Mouse (Mus musculus) testis, postnatal 10 days (tissue): ENCODE measurements around the gene Tank.

Source experiments
- DNase-seq: peaks from one replicate; pipeline ENCODE4 v3.0.0; 2021; ENCODE audit warnings: low spot score

The Tank gene

DNA sequence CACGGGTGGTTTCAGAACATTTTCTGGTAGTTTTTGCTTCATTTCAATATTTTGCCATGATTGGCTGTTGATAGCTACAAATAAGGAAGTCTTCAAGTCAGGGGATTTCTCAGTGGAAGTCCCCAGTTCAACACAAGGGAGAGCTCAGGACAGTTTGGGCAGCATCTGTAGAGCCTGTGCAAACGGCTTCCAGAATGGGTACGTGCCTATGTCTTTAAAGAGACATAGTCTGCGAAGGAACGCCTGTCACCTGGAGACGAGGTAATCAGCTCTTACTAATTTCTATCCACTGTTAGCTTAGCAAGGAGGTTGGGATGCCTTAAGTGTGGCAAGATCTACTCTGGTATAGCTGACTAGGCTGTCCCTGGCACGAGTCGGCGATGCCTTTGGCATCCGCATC lies at the start of gene Tank:
TSS of gene Tank (plus strand) at position 153 of the 400 bp plus-strand sequence.
- no peak for DNase-seq

DNA sequence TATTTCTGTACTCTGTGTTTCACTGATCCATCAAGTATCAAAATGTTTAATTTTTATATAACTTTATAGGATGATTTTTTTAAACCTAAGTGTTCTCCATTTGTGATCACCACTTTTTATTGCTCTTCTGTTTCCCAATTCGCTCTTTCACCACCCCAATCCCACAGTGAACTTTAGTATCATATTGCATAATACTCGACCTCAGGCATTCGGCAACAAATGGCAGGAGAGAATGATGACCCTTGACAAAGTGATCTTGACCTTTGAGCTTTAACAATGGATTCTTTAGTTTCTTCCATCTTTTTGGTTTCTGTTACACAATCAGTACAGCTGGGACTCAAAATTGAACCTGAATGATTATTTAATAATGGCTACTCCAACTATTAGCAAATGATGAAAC lies 46.1 kb upstream of the Tank start:
- no peak for DNase-seq

DNA sequence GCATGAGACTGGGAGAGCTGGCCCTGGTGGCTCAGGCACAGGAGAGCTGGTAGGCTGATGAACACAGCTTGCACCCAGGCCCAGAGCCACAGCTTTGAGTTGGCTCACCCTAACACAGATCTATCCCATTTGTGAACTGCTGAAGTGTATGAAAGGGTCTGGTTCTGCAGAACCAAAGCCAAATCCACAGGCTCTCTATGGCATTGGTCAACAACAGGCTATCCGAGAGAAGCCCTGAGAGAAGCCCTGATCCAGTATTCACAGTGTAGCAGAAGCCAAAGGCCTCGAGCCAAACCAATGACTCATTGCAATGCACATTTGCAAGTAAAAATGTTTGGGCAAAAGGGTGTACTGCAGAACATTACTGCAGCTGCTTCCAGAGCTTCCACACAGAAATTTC lies 45.3 kb upstream of the Tank start:
- no peak for DNase-seq

DNA sequence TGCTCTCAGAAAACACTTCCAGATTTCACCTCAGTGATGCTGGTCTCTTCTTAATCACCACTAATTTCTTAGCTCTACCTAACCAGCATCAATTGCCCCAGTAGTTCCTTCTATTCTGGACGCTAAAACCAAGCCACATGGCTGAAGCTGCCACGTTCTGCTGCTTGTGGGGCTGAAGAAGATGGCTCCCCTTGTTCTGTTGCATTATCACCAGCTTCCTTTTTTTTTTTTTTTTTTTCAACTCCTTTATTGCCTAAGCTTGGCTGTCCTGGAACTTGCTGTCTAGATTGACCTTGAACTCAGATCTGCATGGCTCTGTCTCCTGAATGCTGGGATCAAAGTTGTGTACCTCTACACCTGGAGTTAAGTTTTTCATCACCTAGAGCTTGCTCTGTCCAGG lies 41.5 kb upstream of the Tank start:
- DNase-seq, result no peak

DNA sequence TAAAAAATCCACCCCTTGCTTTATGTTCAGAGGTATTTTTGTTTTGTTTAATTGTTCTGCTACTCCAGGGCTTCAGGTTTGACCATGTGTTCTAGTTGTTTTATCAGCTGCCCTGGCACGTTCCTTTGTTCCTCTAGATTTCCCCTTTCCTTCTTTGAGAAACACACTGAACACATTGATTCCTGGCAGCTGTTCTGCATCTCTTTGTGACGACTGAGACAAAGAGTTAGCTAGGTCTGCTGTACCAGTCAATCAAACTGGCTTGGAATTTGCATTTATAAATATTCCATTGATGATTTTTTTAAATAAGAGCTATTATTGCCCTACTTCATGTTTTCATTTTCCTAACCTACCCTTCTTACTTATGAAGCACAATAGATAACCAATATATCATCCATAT lies 39.0 kb upstream of the Tank start:
- no peak for DNase-seq

DNA sequence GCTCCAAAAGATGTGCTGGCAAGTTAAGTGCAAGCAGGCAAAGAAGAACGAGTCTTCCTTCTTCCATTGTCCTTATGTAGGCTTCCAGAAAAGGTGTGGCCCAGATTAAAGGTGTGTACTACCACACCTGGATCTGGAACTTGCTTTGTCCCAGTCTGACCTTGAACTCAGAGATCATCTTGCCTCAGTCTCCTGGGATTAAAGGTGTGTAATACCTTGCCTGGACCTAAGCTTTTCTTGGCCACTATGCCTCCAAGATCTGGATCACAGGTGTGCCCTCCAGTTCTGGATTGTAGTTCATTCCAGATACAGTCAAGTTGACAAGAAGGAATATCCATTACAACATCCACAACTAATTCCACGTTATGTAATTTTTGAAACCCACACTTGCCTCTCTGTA lies 36.0 kb upstream of the Tank start:
- DNase-seq, result no peak

DNA sequence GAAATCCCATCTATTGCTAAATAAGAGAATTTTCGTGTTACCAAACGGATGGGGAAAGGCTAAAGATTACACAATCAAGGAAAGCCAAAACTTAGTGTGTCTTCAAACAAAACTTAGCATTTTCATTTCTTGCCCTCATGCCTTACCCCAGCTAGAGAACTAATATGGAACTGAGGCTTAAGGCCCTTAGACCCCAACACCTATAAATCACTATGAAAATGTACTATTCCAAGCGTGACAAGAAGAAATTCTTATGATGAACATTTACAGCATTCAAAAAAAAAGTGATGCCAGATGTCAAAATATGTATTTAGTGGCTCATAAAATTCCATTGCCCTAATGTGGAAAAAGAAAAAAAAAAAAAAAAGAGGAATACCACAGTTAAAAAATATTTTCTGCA lies 32.7 kb upstream of the Tank start:
- DNase-seq, result no peak

DNA sequence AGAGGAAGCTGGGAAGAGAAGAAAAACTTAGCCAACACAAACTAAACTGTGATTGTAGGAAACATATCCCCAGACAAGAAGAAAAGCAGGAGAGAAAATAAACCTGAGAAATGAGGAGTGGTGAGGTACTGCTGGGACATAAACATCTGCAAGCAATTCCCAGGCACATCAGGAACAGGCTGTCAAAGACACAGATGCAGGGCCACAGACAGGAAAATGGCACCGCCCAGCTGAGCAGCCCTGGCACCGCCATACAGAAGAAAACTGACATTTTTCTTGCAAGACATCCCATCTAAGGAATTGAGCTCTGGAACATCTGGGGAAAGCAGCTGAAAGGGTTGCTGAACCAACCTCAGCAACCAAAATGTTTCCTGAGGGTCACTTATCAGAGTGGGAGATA lies 30.4 kb upstream of the Tank start:
- no peak for DNase-seq

DNA sequence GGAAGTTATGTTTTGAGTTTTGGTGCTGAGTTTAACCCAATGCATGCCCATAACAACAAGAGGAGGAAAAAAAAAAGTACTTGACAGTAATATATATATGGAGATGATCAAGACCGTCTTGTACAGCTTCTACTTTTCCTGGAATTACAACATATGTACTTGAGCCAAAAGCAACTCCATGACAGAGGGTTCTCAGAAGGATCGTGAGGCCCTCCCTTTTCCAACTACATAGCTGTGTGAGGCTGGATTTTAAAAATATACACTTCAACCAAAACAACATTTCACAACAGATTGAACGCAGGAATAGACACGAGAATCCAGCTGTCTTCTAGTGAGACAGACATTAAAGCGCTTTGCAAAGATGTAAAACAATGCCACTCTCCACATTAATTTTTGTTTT lies 26.7 kb upstream of the Tank start:
- DNase-seq, result no peak

DNA sequence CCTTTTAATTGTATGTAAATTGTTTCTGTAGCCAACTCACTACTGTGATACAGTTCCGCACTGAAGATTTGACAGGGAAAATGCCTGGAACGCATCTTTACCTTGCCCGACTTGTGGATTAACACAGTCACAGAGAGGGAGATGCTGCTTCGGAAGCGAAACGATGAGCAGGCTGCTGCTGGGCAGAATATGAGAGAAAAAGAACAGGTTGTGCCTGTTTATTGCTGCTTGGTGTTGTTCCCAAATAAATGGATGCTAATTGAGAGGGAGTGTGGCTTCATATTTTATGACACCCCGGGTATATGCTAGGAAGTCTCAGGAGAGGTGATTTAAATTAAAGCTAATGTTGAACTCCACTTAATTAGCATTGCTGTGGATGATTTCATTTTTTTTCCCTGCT lies 23.0 kb upstream of the Tank start:
- no peak for DNase-seq

DNA sequence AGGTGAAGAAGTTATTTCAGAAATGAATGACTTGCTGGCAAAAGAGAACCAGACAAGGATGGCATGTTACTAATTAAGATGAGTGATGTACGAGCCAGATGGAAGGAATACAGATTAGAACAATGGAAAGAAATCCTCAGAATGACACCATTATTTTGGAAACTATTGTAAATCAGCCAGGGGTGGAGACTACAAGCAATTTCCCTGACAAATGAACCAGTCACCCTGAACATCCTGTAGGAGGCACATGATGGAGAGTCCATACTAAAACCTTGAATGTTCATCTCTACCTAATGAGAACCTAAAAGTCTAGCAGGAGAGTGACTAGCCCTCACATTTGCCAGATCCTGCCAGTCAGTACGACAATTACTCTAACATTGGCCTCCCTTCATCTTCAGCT lies 22.6 kb upstream of the Tank start:
- no peak for DNase-seq

DNA sequence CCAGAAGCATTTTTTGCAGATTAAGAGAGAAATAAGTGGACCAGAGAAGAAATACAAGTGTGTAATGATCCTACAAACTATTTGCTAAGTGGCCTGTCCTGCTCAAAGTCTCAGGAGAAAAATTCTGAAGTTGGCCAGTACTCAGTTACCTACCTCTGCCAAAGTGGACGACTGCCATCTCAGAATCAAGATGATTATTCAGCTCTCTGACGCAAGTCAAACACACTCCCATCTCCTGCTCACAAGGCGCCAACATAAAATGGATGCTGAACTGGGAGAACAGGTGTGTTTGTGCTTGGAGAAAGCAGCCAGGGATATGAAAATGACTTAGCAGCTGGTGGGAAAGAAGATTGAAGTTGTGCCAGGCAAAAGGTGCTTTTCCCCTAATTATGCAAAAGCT lies 21.7 kb upstream of the Tank start:
- DNase-seq, result no peak

DNA sequence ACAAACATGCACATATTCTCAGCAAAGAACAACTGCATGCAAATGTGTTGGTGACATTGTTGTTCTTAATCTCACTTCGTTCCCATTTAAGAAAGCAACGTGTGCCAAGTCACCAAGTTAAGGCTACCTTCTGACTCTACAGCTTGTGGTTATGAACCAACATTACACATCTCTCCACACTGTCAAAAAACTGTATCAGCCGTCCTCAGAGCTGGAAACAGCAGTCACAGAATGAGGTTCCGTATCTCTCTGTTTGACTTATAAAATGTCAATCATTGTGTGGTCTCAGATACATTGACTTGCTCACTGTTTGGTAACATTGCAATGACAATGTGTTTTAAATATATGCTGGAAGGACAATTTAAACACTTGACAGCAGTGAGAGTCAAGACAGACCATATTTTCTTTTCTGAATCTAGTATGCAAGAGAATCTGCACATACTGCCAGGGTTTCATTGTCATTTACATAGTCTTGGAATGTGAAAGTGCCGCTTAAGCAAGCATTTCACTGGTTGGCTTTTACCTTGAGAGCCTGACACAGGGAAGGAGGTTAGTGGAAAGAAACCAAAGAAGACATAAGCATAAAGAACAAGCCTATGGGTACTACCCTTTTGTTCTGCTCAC lies 20.4 kb upstream of the Tank start:
- no peak for DNase-seq

DNA sequence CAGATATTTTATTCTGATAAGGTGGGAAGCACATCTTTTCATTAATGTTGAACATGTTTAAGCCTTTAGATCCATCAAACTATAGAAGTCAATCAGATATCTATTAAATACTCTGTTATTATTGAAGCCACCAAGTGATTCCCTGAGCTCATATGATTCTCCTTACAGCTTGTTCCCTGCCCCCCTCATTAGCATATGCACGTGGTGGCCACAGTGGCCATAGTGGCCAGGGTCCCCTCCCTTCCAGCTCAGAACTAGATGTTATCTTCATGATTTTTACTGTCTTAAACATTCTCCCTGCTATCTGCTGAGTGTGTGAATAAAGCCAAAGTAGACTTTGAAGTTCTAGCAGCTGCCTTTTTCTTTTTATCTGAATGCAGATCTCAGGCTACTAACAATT lies 17.3 kb upstream of the Tank start:
- DNase-seq, result no peak

DNA sequence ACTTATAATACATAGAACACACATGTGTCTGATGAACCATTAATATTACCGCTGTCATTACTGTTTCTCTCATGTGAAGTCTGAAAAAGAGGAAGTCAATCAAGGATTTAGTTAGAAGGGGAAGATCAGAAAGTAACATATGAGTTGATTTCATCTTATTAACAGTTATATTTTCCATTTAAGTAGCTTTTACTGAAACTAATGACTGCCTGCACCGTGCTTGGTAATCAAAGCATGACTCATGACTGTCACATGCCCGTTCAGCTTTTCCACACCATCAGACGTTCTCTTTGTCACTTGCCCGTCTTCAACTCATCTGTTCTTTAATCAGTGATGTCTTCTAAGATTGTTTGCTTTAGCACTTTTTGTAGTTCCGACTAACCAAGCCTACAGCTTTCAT lies 15.2 kb upstream of the Tank start:
- no peak for DNase-seq

DNA sequence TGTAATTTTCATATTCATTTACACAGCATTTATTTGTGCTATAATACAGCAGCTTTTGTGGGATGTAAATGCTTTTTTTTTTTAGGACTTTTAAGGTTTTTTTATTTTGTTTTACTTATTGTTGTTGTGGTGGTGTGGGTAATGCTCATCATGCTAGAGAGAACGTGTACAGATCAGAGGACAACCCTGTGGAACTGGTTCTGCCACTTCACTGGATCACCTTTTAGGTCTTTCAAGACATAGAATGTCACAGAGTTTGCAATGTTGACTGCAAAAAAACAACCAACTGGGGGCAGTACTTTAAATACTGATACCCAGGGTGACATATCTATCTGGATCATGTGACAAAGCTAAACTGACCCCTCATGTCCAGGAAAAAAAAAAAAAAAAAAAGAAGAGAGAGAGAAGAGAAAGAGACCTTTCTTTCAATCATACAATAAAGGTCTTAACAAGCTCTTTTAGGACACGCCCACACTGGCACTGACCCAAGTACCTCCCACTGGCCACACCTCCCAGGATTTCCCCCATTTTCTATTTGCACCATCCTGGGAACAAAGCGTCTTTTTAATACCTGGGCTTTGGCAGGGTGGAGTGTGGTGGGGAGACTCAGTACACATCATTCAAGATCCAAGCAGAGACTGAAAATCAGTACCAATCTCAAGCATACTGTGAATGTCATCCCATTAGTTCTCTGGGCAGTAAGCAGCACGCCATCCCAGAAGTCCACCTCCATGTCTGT lies 11.2 kb upstream of the Tank start:
- peak; percentile 65 for DNase-seq

DNA sequence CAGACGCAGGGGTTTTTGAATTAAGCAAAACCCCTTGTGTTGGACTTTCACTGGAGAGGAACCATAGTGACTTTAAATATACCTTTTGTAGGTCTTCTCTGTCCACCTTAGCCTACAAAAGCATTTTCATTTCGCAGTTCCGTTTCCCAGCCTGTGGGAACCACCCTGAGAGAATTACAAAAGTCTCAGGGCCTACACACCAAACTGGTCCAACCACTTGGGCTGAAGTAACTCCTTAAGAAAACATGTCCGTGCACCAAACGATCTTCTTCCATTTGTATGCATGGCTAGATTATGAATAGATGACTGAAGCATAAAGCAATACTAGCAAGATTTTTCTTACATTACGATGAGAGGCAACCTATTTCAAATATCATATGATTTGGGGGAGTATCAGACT lies 9.2 kb upstream of the Tank start:
- DNase-seq, result no peak

DNA sequence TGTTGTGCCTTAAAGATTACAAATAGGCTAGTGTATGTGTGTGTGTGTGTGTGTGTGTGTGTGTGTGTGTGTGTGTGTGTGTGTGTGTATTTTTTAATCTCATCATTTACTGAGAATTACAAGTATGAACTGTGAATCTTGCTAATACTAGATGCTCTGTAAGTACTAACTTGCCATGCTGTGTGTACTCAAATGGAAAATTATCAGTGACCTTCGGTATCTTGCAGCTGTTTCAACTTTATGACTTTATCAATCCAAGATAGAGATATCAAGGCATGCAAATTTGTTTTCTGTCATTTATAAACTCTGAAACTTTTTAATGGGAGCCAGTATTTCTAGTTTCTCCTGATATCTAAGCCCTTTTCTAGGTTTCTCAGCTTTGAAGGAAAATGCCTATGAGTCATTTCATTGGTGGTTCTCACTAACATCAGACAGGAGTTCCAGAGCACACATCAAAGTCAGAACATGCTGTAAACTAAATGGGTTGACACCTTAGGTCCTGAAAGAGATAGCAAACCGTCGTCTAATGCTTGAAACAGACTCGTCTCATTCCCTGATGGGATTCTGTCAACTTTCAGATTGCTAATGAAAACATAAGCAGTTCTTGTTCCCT lies 6.9 kb upstream of the Tank start:
- DNase-seq, result no peak

DNA sequence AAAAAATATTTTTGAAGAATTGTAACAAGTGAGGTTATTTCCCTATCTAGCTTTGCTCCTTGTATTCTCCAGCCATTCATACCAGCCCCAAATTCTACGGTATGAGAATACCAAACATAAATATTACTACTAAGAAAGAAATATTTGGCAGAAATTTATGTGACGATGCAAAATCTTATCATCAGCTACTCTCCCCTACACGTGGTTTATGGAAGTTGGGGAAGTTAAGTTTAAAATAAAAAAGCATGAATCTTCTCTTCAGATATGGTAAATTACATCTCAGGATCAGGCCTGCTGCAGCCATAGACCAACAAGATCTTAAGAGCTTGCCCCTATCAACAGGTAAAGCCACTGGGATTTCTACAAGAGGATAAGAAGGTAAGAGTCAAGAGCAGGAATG lies 1.9 kb upstream of the Tank start:
- no peak for DNase-seq

DNA sequence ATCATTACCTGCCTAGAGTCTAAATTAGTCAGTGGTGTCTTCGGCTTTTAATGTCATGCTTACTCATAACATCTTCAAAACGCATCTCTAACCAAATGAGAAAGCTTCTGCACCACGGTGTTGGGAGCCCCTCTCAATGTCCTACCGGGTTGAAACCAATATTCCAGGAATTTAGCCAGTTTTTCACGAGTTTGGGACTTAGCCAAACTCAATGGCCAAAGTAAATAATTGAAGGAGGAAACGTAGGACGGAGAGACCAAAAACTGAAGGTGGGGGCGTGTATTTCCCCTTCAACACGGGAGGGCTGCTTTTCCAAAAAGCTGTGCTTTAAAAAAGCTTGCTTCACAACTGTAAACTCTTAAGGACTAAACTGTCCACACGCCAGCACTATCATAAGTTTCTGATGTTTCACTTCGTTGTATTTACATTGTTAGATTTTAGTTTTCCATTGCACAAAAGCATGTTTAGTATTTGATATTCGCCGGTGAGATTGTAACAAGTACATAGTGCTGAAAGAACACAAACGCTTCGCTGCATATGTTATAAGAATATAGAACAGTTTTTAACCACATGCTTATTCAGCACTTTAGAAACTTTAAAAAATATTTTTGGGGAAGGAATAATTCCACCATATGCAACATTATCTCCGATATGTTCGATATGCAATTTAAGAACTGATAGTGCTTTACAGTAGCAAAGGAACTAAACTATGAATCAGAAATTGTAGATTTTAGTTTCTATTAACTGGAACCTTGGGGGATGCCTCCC lies 1.3 kb upstream of the Tank start:
- no peak for DNase-seq

DNA sequence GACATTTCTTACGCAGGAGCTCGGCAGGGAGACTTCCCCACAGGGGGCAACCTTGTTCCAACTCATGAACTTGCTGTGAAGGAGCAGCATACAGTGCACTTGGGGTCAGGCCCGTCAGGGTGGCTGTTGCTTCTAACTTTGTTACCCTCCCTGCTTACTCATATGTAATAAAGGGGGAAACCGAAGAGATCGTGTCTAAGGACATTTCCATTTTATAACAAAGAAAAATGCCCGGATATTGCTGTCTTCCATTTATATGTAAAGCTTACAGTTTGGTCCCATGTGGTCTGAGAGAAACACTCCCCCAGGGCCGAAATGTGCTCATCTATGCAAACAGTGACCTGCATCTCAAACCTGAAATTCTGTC lies 706 bp upstream of the Tank start:
- DNase-seq, result no peak

DNA sequence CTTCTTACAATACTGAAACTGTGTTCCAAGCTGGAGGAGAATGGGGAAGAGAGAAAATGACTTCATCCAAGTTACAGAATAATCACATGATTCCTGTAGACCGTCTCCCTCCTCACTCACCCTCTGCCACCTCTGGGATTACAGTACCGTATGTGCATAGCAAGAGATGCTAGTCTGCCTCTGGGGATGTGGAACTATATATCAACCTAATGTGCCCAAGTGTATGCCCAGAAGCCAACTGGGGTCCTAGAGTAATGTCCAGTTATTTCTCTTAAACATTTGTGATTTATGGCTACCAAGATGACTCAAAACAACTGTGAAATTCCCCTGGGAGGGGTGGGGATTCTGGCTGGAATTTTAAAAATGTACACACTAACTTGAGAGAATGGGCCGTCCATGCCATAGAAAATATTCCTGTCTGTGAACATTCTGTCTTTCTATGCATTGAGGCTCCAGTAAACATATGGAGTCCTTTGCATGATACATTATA lies 1.2 kb downstream of the Tank start:
- DNase-seq, result no peak

DNA sequence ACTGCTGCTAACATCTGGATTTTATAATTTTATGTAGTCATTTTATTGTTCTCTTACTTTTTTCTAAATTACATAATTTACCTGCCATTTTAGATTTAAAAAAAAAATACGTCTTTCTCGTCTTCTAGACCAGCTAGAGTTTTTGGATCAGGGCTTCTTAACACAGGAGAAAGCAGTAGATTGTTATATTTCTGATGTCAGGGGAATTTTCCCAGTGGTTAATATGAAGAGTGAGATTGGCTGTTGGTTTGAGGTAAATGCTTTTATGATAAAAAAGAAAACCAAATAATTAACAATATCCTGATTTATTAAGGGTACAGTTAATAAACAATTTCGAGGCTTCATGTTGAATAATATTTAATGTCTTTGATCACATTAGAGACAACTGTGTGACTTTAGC lies 1.7 kb downstream of the Tank start:
- DNase-seq, result no peak
